ENCODE assay signal across 8 mouse cellular contexts in genomic region chr3:116128311-116129204, GRCm38 (mm10). TPM values are rescaled to one million over a fixed set of nuclear protein-coding genes. Genes with fewer than 3 reads are reported as not detected.
DNase-seq lines count a peak whose midpoint lies in the region; ATAC-seq and TF ChIP-seq lines count a peak whose summit lies in the region.

No protein-coding gene starts in this region.

- no peak for ATAC-seq in forebrain, embryonic 11.5 days (replicated peaks; ENCODE audit: low FRiP score)
- ATAC-seq in intestine, postnatal 0 days = no peak
- peak; percentile 72 for ATAC-seq in neural tube, embryonic 15.5 days (ENCODE audit: low FRiP score)
- ATAC-seq in frontal cortex, adult (ENCODE audit: low TSS enrichment) = no peak

- no peaks in the 10 kb centered on the region for H3K4me1 ChIP-seq in lung, adult 2 months (ENCODE audit: control insufficient read depth, insufficient read depth, low read length)
- H3K4me1 ChIP-seq in forebrain, embryonic 11.5 days (replicated peaks; ENCODE audit: control insufficient read depth, insufficient read depth, low read length) = peaks cover 10% of the 10 kb centered on the region
- no peaks in the 10 kb centered on the region for H3K4me1 ChIP-seq in intestine, postnatal 0 days (replicated peaks; ENCODE audit: control insufficient read depth, insufficient read depth, low read length)
- H3K4me1 ChIP-seq in neural tube, embryonic 15.5 days = peaks cover 5% of the 10 kb centered on the region; the same call in 1 of the 2 replicates

- H3K9me3 ChIP-seq in forebrain, embryonic 11.5 days (ENCODE audit: control insufficient read depth, low read length) = no peaks in the 10 kb centered on the region
- H3K9me3 ChIP-seq in intestine, postnatal 0 days (ENCODE audit: control insufficient read depth) = no peaks in the 10 kb centered on the region
- no peaks in the 10 kb centered on the region for H3K9me3 ChIP-seq in neural tube, embryonic 15.5 days (replicated peaks)

- no peak for TF ChIP-seq CTCF in lung, adult 2 months (IDR thresholded peaks at IDR 0.05; ENCODE audit: insufficient read depth, low read length)
- TF ChIP-seq CTCF in intestine, postnatal 0 days (IDR thresholded peaks at IDR 0.05; ENCODE audit: low read depth) = no peak

- DNase-seq in lung, adult 2 months = no peak
- DNase-seq in lung, postnatal 14 days = no peak
- DNase-seq in forebrain, embryonic 11.5 days (ENCODE audit: low spot score) = no peak
- no peak for DNase-seq in frontal cortex, postnatal 10 days (ENCODE audit: low spot score in 2 of 2)
- no peak for DNase-seq in layer of hippocampus, adult 11-12 months (ENCODE audit: low spot score)

- no peak for TF ChIP-seq POLR2A in lung, adult 2 months (IDR thresholded peaks at IDR 0.05; ENCODE audit: borderline replicate concordance, extremely low read depth, low read depth, low read length)

- H3K27me3 ChIP-seq in forebrain, embryonic 11.5 days (ENCODE audit: control insufficient read depth, insufficient read depth, low read length) = no peaks in the 10 kb centered on the region; the same call in 1 of the 2 replicates
- no peaks in the 10 kb centered on the region for H3K27me3 ChIP-seq in intestine, postnatal 0 days (replicated peaks; ENCODE audit: control insufficient read depth, insufficient read depth, low read length)
- H3K27me3 ChIP-seq in neural tube, embryonic 15.5 days (replicated peaks) = no peaks in the 10 kb centered on the region

- H3K4me2 ChIP-seq in forebrain, embryonic 11.5 days (ENCODE audit: low read depth, low read length, severe bottlenecking) = peak overlapping the region; percentile 49
- H3K4me2 ChIP-seq in intestine, postnatal 0 days (replicated peaks; ENCODE audit: low read depth) = peak overlapping the region; percentile 57
- peak overlapping the region; percentile 44 for H3K4me2 ChIP-seq in neural tube, embryonic 15.5 days

- peak overlapping the region; percentile 74 for H3K27ac ChIP-seq in forebrain, embryonic 11.5 days (ENCODE audit: low read depth, low read length)
- no peak overlapping the region for H3K27ac ChIP-seq in intestine, postnatal 0 days (ENCODE audit: low read depth, low read length)
- H3K27ac ChIP-seq in neural tube, embryonic 15.5 days (replicated peaks) = peak overlapping the region; percentile 38; the same call in 1 of the 2 replicates

- peak overlapping the region; percentile 37; the same call in 1 of the 2 replicates for H3K9ac ChIP-seq in forebrain, embryonic 11.5 days (ENCODE audit: low read length)
- H3K9ac ChIP-seq in intestine, postnatal 0 days (ENCODE audit: low read depth, low read length) = no peak overlapping the region
- H3K9ac ChIP-seq in neural tube, embryonic 15.5 days (replicated peaks) = no peak overlapping the region

- WGBS in lung, adult 2 months = 57% methylated on average over 18 of the region's 18 CpGs
- WGBS in forebrain, embryonic 11.5 days = 55% methylated on average over 18 of the region's 18 CpGs
- WGBS in intestine, postnatal 0 days = 69% methylated on average over 18 of the region's 18 CpGs
- WGBS in neural tube, embryonic 15.5 days = 54% methylated on average over 18 of the region's 18 CpGs

- peak overlapping the region; percentile 71 for H3K4me3 ChIP-seq in lung, adult 2 months (replicated peaks; ENCODE audit: extremely low read depth, low read depth, low read length)
- H3K4me3 ChIP-seq in forebrain, embryonic 11.5 days (ENCODE audit: low read depth, low read length) = peak overlapping the region; percentile 23
- peak overlapping the region; percentile 7 for H3K4me3 ChIP-seq in intestine, postnatal 0 days (ENCODE audit: low read depth, low read length)
- peak overlapping the region; percentile 29 for H3K4me3 ChIP-seq in neural tube, embryonic 15.5 days (replicated peaks)

- no peaks in the 10 kb centered on the region for H3K36me3 ChIP-seq in forebrain, embryonic 11.5 days (ENCODE audit: control insufficient read depth, insufficient read depth, low read length)
- no peaks in the 10 kb centered on the region for H3K36me3 ChIP-seq in intestine, postnatal 0 days (ENCODE audit: control insufficient read depth, insufficient read depth)
- no peaks in the 10 kb centered on the region for H3K36me3 ChIP-seq in neural tube, embryonic 15.5 days

RNA-seq across cellular contexts. Expression of gene Vcam1, which starts 0.9 kb away (rescaled TPM):
- polyA plus RNA-seq in lung, adult 2 months (2012; rRNA removed) = 9.6 and 10.2 TPM in 2 replicates
- 36.5 and 39.5 TPM in 2 replicates for polyA plus RNA-seq in forebrain, embryonic 11.5 days (2014; fragmentation: Nextera tagmentation; extraction: Ambion mirVana)
- 6.4 and 7.2 TPM in 2 replicates for polyA plus RNA-seq in intestine, postnatal 0 days (2015; fragmentation: Nextera tagmentation; extraction: Ambion mirVana)
- polyA plus RNA-seq in neural tube, embryonic 15.5 days (2015; fragmentation: Nextera tagmentation; extraction: Ambion mirVana) = 25.9 and 38.1 TPM in 2 replicates

Comparison
In these comparisons a context has a peak if more than half of its experiments do, and no peak if none do; other contexts are left out.
1. H3K4me3 ChIP-seq: peak in every context shown above with its lines; median percentile 71 in lung, adult 2 months; 29 in neural tube, embryonic 15.5 days; 23 in forebrain, embryonic 11.5 days; 7 in intestine, postnatal 0 days.